Mouse (Mus musculus) ES-E14 (cell line): ENCODE results near the gene Emp2. TPM values are rescaled to one million over a fixed set of nuclear protein-coding genes. Genes with fewer than 3 reads are reported as not detected.
A peak's percentile ranks its signal among the peaks of the same experiment; 100 is the strongest.

Experiments used
- DNase-seq: peaks from one replicate; pipeline ENCODE4 v3.0.0-alpha.2; 2013; ENCODE audit warnings: low read depth, low spot score
- H3K27ac ChIP-seq: 2 replicates; pipeline ENCODE4 v1.5.1; 2012; ENCODE audit warnings: low read depth, mild to moderate bottlenecking, low read length, moderate library complexity, mixed read lengths; ENCODE audit not compliant: poor library complexity, insufficient read depth, severe bottlenecking
- H3K36me3 ChIP-seq: 2 replicates; pipeline ENCODE4 v1.6.1; 2012; ENCODE audit warnings: mild to moderate bottlenecking, low read length, moderate library complexity, mixed read lengths; ENCODE audit not compliant: control insufficient read depth, poor library complexity, insufficient read depth, severe bottlenecking
- H3K4me1 ChIP-seq, 2 experiments: fragments of 150-350 bp in 1 of 2; sonication (generic) in 1 of 2; 2 replicates each; pipeline ENCODE4 v1.6.1; 2012; ENCODE audit warnings: low read length in 2 of 2, mild to moderate bottlenecking in 1 of 2, mixed read lengths in 1 of 2; ENCODE audit not compliant: control insufficient read depth in 2 of 2, insufficient read depth in 2 of 2, poor library complexity in 1 of 2
- H3K4me3 ChIP-seq, 2 experiments: fragments of 150-350 bp in 1 of 2; sonication (generic) in 1 of 2; 2 replicates each; pipeline ENCODE4 v1.5.1; 2012; ENCODE audit warnings: low read length in 2 of 2, low read depth in 1 of 2, mild to moderate bottlenecking in 1 of 2, mixed read lengths in 1 of 2; ENCODE audit not compliant: insufficient read depth in 1 of 2, poor library complexity in 1 of 2, severe bottlenecking in 1 of 2
- H3K9ac ChIP-seq: 2 replicates; pipeline ENCODE4 v1.6.1; 2012; ENCODE audit warnings: low read depth, mild to moderate bottlenecking, low read length, mixed read lengths; ENCODE audit not compliant: poor library complexity, insufficient read depth, severe bottlenecking
- H3K9me3 ChIP-seq: fragments of 150-350 bp; sonication (generic); 2 replicates; pipeline ENCODE4 v1.6.1; 2012; ENCODE audit warnings: low read depth, mild to moderate bottlenecking, low read length; ENCODE audit not compliant: control insufficient read depth, insufficient read depth
- CHD2 ChIP-seq: IDR thresholded peaks from 2 replicates; pipeline ENCODE4 v1.6.1; 2014; ENCODE audit warnings: mild to moderate bottlenecking, low read depth, low read length, inconsistent platforms
- HCFC1 ChIP-seq: IDR thresholded peaks from 2 replicates; pipeline ENCODE4 v1.6.1; 2012; ENCODE audit warnings: low read length, inconsistent platforms, borderline replicate concordance; ENCODE audit not compliant: insufficient read depth
- MAFK ChIP-seq: IDR thresholded peaks from 2 replicates; pipeline ENCODE4 v1.6.1; 2014; ENCODE audit warnings: mild to moderate bottlenecking, low read depth, low read length, inconsistent platforms; ENCODE audit not compliant: insufficient read depth
- ZC3H11A ChIP-seq: IDR thresholded peaks from 2 replicates; pipeline ENCODE4 v1.6.1; 2012; ENCODE audit warnings: low read depth, mild to moderate bottlenecking, inconsistent platforms, low read length, borderline replicate concordance
- ZNF384 ChIP-seq: IDR thresholded peaks from 2 replicates; pipeline ENCODE4 v1.6.1; 2012; ENCODE audit warnings: low read depth, low read length, inconsistent platforms
- in situ Hi-C, 2 experiments: fragments of 600-800 bp; cut with MboI; formaldehyde crosslinking; loops; one replicate each; pipeline ENCODE4 v1.15.1; 2025; ENCODE audit warnings: low sequenced_read_pairs in 2 of 2, inconsistent platforms in 1 of 2; ENCODE audit not compliant: unreplicated experiment in 2 of 2
- total RNA-seq: library from RNA; depleted of rRNA; stranded (reverse); fragments of 300-350 nt; gene quantifications from 2 replicates; pipeline ENCODE4 v1.2.3, GENCODE M21; 2012; rRNA removed

Gene Emp2
- total RNA-seq, 1 experiment, result 2.8 TPM

GRCm38 (mm10) chr16:10236601-10237000 lies 77.2 kb downstream of the Emp2 start:
- Histone ChIP-seq H3K9me3 (no peaks in the 10 kb centered on the region), H3K27ac (peak overlapping the region; percentile 69; the same call in 1 of the 2 replicates), H3K9ac (no peak overlapping the region), H3K4me1 (0 out of 4 replicates have a peak, but pooled peaks cover 0 to 1% of the 10 kb centered on the region in 2 experiments), H3K36me3 (no peaks in the 10 kb centered on the region; the same call in 1 of the 2 replicates), H3K4me3 (no peak overlapping the region)
- in situ Hi-C loops, result no loop called here
- TF ChIP-seq ZC3H11A (no peak), HCFC1 (no peak), MAFK (no peak), ZNF384 (no peak), CHD2 (no peak)
- DNase-seq, result no peak

Other genes starting within 250 kb of the Emp2 start
- 98.2 and 138 TPM in 2 replicates for gene Rpl39l, start 143.7 kb downstream of the Emp2 start, total RNA-seq
- 13.3 and 15.8 TPM in 2 replicates for gene Atf7ip2, start 121.3 kb downstream of the Emp2 start, total RNA-seq
- gene Tekt5, start 81.5 kb upstream of the Emp2 start, total RNA-seq, result 0.11 and 0.22 TPM in 2 replicates
- gene Nubp1, start 98.0 kb upstream of the Emp2 start, total RNA-seq, result 53.5 and 67.4 TPM in 2 replicates
- gene Tvp23a, start 133.4 kb upstream of the Emp2 start, total RNA-seq, result 2.3 and 2.5 TPM in 2 replicates
- 0.05 and 0.22 TPM in 2 replicates for gene Ciita, start 166.1 kb upstream of the Emp2 start, total RNA-seq
- gene Dexi, start 229.1 kb upstream of the Emp2 start, total RNA-seq, result 5.8 TPM in 2 replicates
- gene Clec16a, start 231.4 kb upstream of the Emp2 start, total RNA-seq, result 14.6 and 16.2 TPM in 2 replicates